Mouse (Mus musculus): ENCODE data around the gene Kcnab2. TPM values are rescaled to one million over a fixed set of nuclear protein-coding genes. Genes with fewer than 3 reads are reported as not detected.

The Kcnab2 gene
- polyA plus RNA-seq, 1 experiment from 2014 or later: 5.8 TPM

DNA sequence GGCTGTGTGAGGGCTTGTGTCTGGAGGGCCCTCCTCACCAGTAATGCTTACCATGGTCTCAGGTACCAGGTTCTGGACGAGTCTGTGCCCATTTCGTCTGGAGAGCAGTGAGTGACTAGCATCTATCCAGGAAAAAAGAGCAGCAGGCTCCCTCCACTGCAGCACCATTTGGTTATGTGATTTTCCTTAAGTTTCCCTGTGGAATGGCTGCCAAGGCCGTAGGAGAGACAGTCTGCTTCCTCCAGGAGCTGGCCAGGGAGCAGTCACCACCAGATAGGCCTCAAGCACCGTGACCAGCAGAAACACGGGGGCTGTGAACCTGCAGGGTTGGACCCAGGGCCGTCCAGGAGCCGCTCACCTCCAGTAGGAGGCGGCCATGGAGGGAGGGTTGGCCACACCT lies 2.8 kb upstream of the Kcnab2 start:
- Histone ChIP-seq H3K36me3 (ENCODE audit: control insufficient read depth, insufficient read depth, low read length) (no peaks in the 10 kb centered on the region), H3K4me3 (replicated peaks; ENCODE audit: low read length) (no peak overlapping the region), H3K4me2 (ENCODE audit: low read depth, low read length) (no peak overlapping the region), H3K9me3 (replicated peaks; ENCODE audit: control insufficient read depth, low read length) (no peaks in the 10 kb centered on the region), H3K4me1 (ENCODE audit: control insufficient read depth, insufficient read depth, low read length) (peaks cover 16% of the 10 kb centered on the region), H3K9ac (ENCODE audit: low read length) (no peak overlapping the region), H3K27me3 (ENCODE audit: control insufficient read depth, insufficient read depth, low read length) (peaks cover 8% of the 10 kb centered on the region; the same call in 1 of the 2 replicates), H3K27ac (ENCODE audit: low read length) (no peak overlapping the region)
- ATAC-seq (ENCODE audit: insufficient read depth, low FRiP score): no peak
- 52% methylated on average over 8 of the region's 8 CpGs for WGBS

DNA sequence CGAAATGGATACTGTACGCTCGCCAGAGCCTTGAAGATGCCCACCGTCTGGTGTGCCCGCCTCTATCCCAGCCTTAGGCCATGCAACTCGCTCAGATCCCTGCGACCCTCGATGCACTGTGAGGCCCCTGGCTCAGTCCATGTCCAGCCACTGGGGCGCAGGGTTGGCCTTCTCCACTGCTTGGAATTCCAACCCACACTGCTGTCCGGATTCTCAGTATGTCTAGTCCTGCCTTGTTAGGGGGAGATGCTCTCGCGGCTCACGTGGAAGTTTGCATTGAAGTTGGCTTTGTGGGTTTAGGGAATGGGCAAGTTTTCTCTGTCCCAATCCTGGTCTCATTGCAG lies 525 bp upstream of the Kcnab2 start:
- peak overlapping the region; percentile 56 for H3K4me2 ChIP-seq (ENCODE audit: low read depth, low read length)
- peak; percentile 7; the same call in 1 of the 2 replicates for ATAC-seq (ENCODE audit: insufficient read depth, low FRiP score)
- H3K27me3 ChIP-seq (ENCODE audit: control insufficient read depth, insufficient read depth, low read length): peaks cover 11% of the 10 kb centered on the region; the same call in 1 of the 2 replicates
- H3K4me3 ChIP-seq (replicated peaks; ENCODE audit: low read length): peak overlapping the region; percentile 91
- no peaks in the 10 kb centered on the region for H3K36me3 ChIP-seq (ENCODE audit: control insufficient read depth, insufficient read depth, low read length)
- peaks cover 16% of the 10 kb centered on the region for H3K4me1 ChIP-seq (ENCODE audit: control insufficient read depth, insufficient read depth, low read length)
- H3K9ac ChIP-seq (ENCODE audit: low read length): peak overlapping the region; percentile 79
- peak overlapping the region; percentile 39; the same call in 1 of the 2 replicates for H3K27ac ChIP-seq (ENCODE audit: low read length)
- H3K9me3 ChIP-seq (replicated peaks; ENCODE audit: control insufficient read depth, low read length): no peaks in the 10 kb centered on the region
- under 1% methylated on average over 13 of the region's 13 CpGs for WGBS

DNA sequence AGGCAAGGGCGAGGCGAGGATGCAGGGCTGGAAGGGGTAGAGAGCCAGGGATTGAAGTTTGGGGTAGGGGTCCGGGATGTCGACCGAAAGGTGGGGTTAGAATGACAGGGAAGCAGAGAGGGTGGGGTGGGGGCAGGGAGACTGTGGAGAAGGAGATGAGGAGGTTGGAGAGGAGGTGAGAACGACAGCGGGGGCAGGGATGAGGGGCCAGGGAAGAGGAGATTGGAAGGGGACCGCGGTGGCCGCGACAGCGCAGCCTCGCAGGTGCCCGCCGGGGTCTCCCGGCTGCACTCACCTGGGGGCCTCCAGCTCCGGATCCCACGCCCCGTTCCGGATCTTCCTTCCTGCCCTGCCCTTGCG lies 585 bp downstream of the Kcnab2 start:
- ATAC-seq (ENCODE audit: insufficient read depth, low FRiP score): no peak
- Histone ChIP-seq H3K36me3 (ENCODE audit: control insufficient read depth, insufficient read depth, low read length) (no peaks in the 10 kb centered on the region), H3K27ac (ENCODE audit: low read length) (no peak overlapping the region), H3K4me3 (replicated peaks; ENCODE audit: low read length) (peak overlapping the region; percentile 91), H3K9ac (ENCODE audit: low read length) (peak overlapping the region; percentile 60), H3K9me3 (replicated peaks; ENCODE audit: control insufficient read depth, low read length) (peaks cover 3% of the 10 kb centered on the region; the same call in 1 of the 2 replicates), H3K4me2 (ENCODE audit: low read depth, low read length) (peak overlapping the region; percentile 56), H3K27me3 (ENCODE audit: control insufficient read depth, insufficient read depth, low read length) (peaks cover 11% of the 10 kb centered on the region; the same call in 1 of the 2 replicates), H3K4me1 (ENCODE audit: control insufficient read depth, insufficient read depth, low read length) (peaks cover 16% of the 10 kb centered on the region)
- WGBS: 1% methylated on average over 21 of the region's 21 CpGs

DNA sequence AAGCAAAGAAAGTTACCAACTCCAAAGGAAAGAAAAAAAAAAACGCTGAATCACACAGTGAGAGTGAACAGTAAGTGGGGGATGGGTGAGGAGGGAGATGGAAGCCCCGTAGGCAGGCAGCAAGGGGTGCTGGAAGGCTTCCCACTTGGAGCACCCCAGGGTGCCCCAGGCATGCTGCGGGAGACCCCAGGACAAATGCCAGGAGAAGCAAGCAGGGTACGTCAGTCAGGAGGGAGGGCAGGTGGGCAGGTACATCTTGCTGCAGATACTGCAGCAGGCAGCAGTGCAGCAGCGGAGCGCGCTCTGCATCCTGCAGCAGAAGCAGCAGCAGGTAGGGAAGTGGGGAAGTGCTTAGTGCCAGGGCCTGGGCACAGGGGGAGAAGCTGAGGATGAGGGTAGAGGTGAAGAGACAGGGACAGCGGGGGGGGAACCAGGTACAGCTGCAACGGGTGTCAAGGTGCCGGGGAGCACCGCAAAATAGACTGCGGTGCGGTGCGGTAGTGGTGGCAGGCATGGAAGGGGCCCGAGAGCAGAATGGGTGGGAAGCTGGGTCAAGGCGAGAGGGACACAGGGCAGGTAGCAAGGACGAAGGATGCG lies 1.1 kb downstream of the Kcnab2 start, which contains the start of gene Nphp4:
TSS of gene Nphp4 (plus strand) at position 280 of the 597 bp plus-strand sequence.
- 3% methylated on average over 18 of the region's 18 CpGs for WGBS
- no peak for ATAC-seq (ENCODE audit: insufficient read depth, low FRiP score)
- Histone ChIP-seq H3K4me3 (replicated peaks; ENCODE audit: low read length) (peak within 1 kb of the TSS; percentile 91), H3K27ac (ENCODE audit: low read length) (no peak within 1 kb of the TSS), H3K27me3 (ENCODE audit: control insufficient read depth, insufficient read depth, low read length) (peaks cover 11% of the 10 kb centered on the region; the same call in 1 of the 2 replicates), H3K9ac (ENCODE audit: low read length) (peak within 1 kb of the TSS; percentile 79), H3K9me3 (replicated peaks; ENCODE audit: control insufficient read depth, low read length) (peaks cover 8% of the 10 kb centered on the region; the same call in 1 of the 2 replicates), H3K36me3 (ENCODE audit: control insufficient read depth, insufficient read depth, low read length) (no peaks in the 10 kb centered on the region), H3K4me1 (ENCODE audit: control insufficient read depth, insufficient read depth, low read length) (peaks cover 16% of the 10 kb centered on the region), H3K4me2 (ENCODE audit: low read depth, low read length) (peak within 1 kb of the TSS; percentile 56)

DNA sequence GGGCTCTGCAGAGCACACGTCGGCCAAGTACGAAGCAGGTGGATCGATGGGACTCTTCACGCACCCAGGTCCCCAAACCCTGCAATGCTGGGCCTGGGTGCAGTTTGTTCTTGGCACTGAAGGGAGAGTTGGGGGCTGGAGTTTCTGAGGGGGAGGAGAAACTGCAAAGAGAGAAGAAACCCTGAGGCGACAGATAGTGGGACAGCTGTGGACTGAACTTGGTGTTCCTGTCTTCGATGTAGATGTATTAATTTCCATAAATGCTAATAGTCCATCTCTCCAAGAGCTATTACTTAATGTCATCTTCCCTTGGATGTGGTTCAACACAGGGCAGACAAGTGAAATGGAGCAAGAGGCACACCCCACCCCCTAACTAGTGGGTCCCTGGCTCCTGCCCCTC lies 1.7 kb downstream of the Kcnab2 start:
- no peak overlapping the region for H3K4me2 ChIP-seq (ENCODE audit: low read depth, low read length)

DNA sequence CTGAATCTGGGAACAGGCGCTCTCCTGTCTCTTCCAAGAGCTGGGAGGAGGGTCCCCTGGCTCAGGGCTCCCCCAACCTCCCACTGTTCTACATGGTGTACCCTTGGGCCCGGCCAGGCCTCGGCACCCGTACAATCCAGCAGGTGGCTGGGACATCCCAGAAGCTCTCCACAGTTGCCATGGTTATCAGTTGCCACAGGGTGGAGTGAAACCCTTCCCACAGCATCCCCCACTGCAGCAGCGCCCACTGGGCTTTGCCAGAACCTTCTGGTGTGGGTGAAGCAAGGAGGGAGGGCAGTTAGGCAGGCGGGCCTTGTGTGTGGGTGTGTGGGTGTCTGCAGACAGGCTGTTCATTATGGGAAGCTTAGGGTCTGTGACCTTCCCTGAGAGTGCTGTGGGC lies 9.7 kb downstream of the Kcnab2 start:
- Histone ChIP-seq H3K9ac (ENCODE audit: low read length) (no peak overlapping the region), H3K27ac (ENCODE audit: low read length) (no peak overlapping the region), H3K4me3 (replicated peaks; ENCODE audit: low read length) (no peak overlapping the region), H3K9me3 (replicated peaks; ENCODE audit: control insufficient read depth, low read length) (peaks cover 8% of the 10 kb centered on the region; the same call in 1 of the 2 replicates), H3K4me1 (ENCODE audit: control insufficient read depth, insufficient read depth, low read length) (no peaks in the 10 kb centered on the region), H3K36me3 (ENCODE audit: control insufficient read depth, insufficient read depth, low read length) (no peaks in the 10 kb centered on the region), H3K27me3 (ENCODE audit: control insufficient read depth, insufficient read depth, low read length) (no peaks in the 10 kb centered on the region), H3K4me2 (ENCODE audit: low read depth, low read length) (no peak overlapping the region)
- WGBS: 78% methylated on average over 6 of the region's 6 CpGs
- no peak for ATAC-seq (ENCODE audit: insufficient read depth, low FRiP score)

More for the DNA sequence above, 1.7 kb downstream of the Kcnab2 start:
- no peak for ATAC-seq (ENCODE audit: insufficient read depth, low FRiP score)
- no peaks in the 10 kb centered on the region for H3K36me3 ChIP-seq (ENCODE audit: control insufficient read depth, insufficient read depth, low read length)
- H3K27ac ChIP-seq (ENCODE audit: low read length): no peak overlapping the region
- H3K9ac ChIP-seq (ENCODE audit: low read length): no peak overlapping the region
- H3K9me3 ChIP-seq (replicated peaks; ENCODE audit: control insufficient read depth, low read length): peaks cover 8% of the 10 kb centered on the region; the same call in 1 of the 2 replicates
- peaks cover 16% of the 10 kb centered on the region for H3K4me1 ChIP-seq (ENCODE audit: control insufficient read depth, insufficient read depth, low read length)
- 79% methylated on average over 7 of the region's 7 CpGs for WGBS
- H3K4me3 ChIP-seq (replicated peaks; ENCODE audit: low read length): no peak overlapping the region
- H3K27me3 ChIP-seq (ENCODE audit: control insufficient read depth, insufficient read depth, low read length): peaks cover 11% of the 10 kb centered on the region; the same call in 1 of the 2 replicates

DNA sequence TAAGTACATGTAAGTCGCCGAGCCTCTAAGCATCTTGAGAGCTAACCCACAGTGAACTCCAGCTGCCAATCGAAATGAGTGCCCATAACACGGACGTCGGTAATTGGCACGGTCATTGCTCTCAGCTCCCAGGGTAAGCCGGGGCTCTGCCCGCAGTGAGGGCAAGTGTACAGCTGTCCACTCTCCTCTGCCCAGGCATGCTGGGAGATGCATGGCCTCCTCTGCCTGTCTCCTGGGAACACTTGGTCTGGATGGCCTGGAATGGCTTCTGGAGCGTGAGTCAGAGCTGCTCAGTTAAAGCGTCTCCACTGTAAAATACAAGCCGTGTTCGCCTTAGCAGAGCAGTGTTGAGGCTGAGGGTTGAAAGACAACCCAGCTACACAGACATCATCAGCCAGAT lies 11.1 kb downstream of the Kcnab2 start:
- ATAC-seq (ENCODE audit: insufficient read depth, low FRiP score): no peak
- Histone ChIP-seq H3K4me1 (ENCODE audit: control insufficient read depth, insufficient read depth, low read length) (no peaks in the 10 kb centered on the region), H3K27me3 (ENCODE audit: control insufficient read depth, insufficient read depth, low read length) (no peaks in the 10 kb centered on the region), H3K9ac (ENCODE audit: low read length) (no peak overlapping the region), H3K27ac (ENCODE audit: low read length) (no peak overlapping the region), H3K4me3 (replicated peaks; ENCODE audit: low read length) (no peak overlapping the region), H3K36me3 (ENCODE audit: control insufficient read depth, insufficient read depth, low read length) (no peaks in the 10 kb centered on the region), H3K4me2 (ENCODE audit: low read depth, low read length) (no peak overlapping the region), H3K9me3 (replicated peaks; ENCODE audit: control insufficient read depth, low read length) (peaks cover under 1% of the 10 kb centered on the region; the same call in 1 of the 2 replicates)
- WGBS: 84% methylated on average over 13 of the region's 13 CpGs

DNA sequence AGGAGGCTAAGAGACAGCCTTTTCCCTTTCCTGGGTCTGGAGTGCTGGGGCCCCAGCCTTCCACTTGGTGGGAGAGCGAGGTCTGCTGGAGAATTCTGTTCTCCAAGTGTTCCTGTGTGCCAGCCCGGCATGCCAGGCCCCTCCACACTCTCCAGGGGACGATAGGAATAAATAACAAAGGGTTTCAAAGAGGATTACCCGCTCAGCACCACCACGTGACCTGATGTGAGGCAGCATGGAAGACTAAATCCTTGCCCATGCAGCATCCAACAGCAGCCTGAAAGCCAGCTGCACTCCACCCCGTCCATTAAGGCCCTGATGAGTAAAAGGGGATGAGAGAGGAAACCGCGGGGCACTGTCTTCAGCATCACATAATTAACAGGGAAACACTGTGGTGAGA lies 12.6 kb downstream of the Kcnab2 start:
- Histone ChIP-seq H3K4me3 (replicated peaks; ENCODE audit: low read length) (no peak overlapping the region), H3K27ac (ENCODE audit: low read length) (no peak overlapping the region), H3K27me3 (ENCODE audit: control insufficient read depth, insufficient read depth, low read length) (no peaks in the 10 kb centered on the region), H3K4me1 (ENCODE audit: control insufficient read depth, insufficient read depth, low read length) (no peaks in the 10 kb centered on the region), H3K9me3 (replicated peaks; ENCODE audit: control insufficient read depth, low read length) (no peaks in the 10 kb centered on the region), H3K36me3 (ENCODE audit: control insufficient read depth, insufficient read depth, low read length) (no peaks in the 10 kb centered on the region), H3K4me2 (ENCODE audit: low read depth, low read length) (no peak overlapping the region), H3K9ac (ENCODE audit: low read length) (no peak overlapping the region)
- ATAC-seq (ENCODE audit: insufficient read depth, low FRiP score): no peak
- WGBS: 39% methylated on average over 8 of the region's 8 CpGs

DNA sequence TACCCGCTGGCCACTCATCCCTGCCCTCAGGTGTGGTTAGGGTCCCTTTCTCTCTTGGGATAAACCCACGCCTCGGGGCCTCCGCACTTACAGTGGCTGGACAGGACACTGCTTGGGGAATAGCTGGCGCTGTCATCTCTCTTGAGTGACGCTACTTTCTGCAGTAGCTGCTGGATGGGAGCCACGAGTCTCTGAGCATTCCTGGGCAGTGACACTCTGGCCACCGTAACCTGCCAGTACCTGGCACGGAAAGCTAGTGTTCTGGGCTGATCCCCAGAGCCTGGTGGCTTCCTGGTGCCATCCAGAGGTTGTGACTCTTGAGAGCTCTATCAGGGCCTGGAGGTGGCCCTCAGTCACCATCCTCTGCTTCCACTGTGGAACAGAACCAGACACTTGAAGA lies 14.5 kb downstream of the Kcnab2 start:
- Histone ChIP-seq H3K27me3 (ENCODE audit: control insufficient read depth, insufficient read depth, low read length) (no peaks in the 10 kb centered on the region), H3K9ac (ENCODE audit: low read length) (no peak overlapping the region), H3K4me1 (ENCODE audit: control insufficient read depth, insufficient read depth, low read length) (no peaks in the 10 kb centered on the region), H3K27ac (ENCODE audit: low read length) (no peak overlapping the region), H3K36me3 (ENCODE audit: control insufficient read depth, insufficient read depth, low read length) (no peaks in the 10 kb centered on the region), H3K4me3 (replicated peaks; ENCODE audit: low read length) (no peak overlapping the region), H3K4me2 (ENCODE audit: low read depth, low read length) (no peak overlapping the region), H3K9me3 (replicated peaks; ENCODE audit: control insufficient read depth, low read length) (no peaks in the 10 kb centered on the region)
- ATAC-seq (ENCODE audit: insufficient read depth, low FRiP score): no peak
- 82% methylated on average over 9 of the region's 9 CpGs for WGBS
